Mouse (Mus musculus) B cell, adult 67 days (primary cell): ENCODE results near the gene Fbxl21. TPM values are rescaled to one million over a fixed set of nuclear protein-coding genes. Genes with fewer than 3 reads are reported as not detected.

Experiments used
- total RNA-seq, 2 experiments: library from RNA; stranded (reverse); gene quantifications; 4 replicates each; pipeline ENCODE4 v1.2.4; 2023

Gene Fbxl21
- total RNA-seq: 1 to 10 TPM in 1 of 2 experiments, under 1 TPM in 1; 0.74 to 1.8 TPM

DNA sequence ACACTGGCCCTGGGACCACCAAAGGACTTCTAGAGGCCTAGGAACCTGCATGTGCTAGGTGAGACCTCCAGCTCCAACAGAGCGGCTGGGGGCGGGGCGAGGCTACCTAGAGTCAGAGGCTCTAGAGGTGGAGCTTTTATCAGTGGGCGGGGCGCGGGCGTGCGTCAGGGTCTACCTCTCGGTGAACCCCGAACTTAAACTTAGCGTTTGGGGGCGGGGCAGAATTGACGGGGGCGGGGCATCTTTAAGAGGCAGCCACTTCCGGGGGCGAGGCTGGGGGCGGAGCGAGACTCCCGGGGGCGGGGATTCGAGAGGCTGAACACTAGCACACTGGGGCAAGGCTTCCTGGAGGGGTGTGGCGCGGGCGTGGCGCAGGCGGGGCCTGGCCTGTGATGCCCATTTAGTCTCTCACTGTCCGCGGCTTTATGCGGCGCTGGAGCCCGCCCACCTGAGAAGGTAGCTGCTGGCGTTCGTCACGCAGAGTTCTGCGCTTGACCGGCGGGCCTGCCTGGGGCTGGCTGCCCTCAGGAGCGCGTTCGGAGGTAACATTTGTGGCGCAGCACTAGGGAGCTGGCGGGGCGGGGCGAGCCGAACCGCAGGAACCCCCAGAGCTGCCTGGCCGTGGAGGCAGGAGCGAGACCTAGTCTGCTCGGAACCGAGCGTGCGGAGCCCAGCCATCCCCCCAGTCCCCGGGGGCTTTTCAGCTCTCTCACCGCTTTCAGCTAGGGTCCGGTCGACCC, at the start of gene Fbxl21:
TSS of gene Fbxl21 (plus strand) at position 392 of the 740 bp plus-strand sequence.

GRCm38 (mm10) chr13:56482146-56482545, 40.1 kb upstream of the Fbxl21 start, which contains the start of gene Il9:
Gene Il9, minus strand, starts transcription at chr13:56482246.

DNA sequence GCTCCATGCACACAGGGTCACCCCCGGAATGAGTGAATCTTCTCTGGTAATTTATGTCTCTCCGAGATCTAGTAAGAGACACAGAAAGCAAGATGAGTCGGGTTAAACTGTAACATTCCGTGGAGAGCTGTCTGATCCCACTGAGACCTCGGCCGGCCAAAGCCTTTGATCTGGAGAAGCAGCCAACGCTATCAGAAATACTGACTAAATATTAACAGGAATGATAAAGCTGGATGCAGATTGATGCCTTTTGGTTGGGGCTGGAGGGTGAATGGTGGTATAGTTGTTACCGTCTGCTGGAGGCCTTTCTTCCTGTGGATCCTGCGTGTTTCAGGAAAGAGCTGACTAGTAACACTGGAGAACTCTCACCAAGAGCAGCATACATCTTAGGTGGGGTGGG, 26.1 kb downstream of the Fbxl21 start, which contains the start of gene Lect2:
TSS of gene Lect2 (minus strand) at position 102 of the 400 bp plus-strand sequence.

Other genes with a start within 250 kb of the Fbxl21 start
- gene Cxcl14, start 225.9 kb upstream of the Fbxl21 start, total RNA-seq: not detected
- gene Gm3045, start 95.9 kb upstream of the Fbxl21 start, total RNA-seq: not detected
- not detected for gene Slc25a48, start 84.1 kb upstream of the Fbxl21 start, total RNA-seq
- not detected for gene Il9, start 40.2 kb upstream of the Fbxl21 start, total RNA-seq
- not detected for gene Lect2, start 26.0 kb downstream of the Fbxl21 start, total RNA-seq
- gene Tgfbi, start 87.1 kb downstream of the Fbxl21 start, total RNA-seq: 1 to 10 TPM; 2.9 TPM
- gene Smad5, start 180.5 kb downstream of the Fbxl21 start, total RNA-seq: 10 to 100 TPM; 34.7 to 41.8 TPM
- under 1 TPM in 1 of 2 experiments, not detected in 1; 0.49 TPM for gene Gm45623, start 231.4 kb downstream of the Fbxl21 start, total RNA-seq